Mouse (Mus musculus): ENCODE results near the gene Gcsh. TPM values are rescaled to one million over a fixed set of nuclear protein-coding genes. Genes with fewer than 3 reads are reported as not detected.
A peak's percentile ranks its signal among the peaks of the same experiment; 100 is the strongest.

Gcsh gene
- total and polyA plus RNA-seq, 3 experiments, result 9.3 to 50.3 (median 20.2) TPM

DNA sequence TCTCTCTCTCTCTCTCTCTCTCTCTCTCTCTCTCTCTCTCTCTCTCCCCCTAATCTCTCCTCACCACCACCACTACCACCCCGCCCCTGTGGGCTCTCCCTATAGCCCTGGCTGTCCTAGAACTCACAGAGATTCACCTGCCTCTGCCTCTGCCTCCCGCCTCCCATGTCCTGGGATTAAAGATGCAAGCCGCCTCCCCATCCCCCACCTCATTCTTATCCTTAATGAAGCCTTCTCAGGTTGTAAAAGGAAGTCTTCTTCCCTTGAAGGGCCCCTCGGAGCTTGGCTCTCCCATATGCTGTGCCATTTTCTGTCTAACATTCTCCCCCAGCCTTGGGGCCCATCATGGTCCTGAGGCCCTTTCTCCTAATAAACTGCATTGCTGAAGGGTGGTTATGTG lies 22.3 kb upstream of the Gcsh start:
- DNase-seq (ENCODE audit: low spot score), result no peak
- Histone ChIP-seq H3K4me3 (ENCODE audit: low read depth, low read length) (no peak overlapping the region), H3K27me3 (ENCODE audit: insufficient read depth, low read length) (no peaks in the 10 kb centered on the region; the same call in 1 of the 2 replicates)

GRCm38 (mm10) chr8:117011366-117011765 lies 18.0 kb upstream of the Gcsh start:
- H3K27me3 ChIP-seq (ENCODE audit: insufficient read depth, low read length), result no peaks in the 10 kb centered on the region; the same call in 1 of the 2 replicates
- H3K36me3 ChIP-seq (replicated peaks), result no peaks in the 10 kb centered on the region
- ATAC-seq (ENCODE audit: extremely low read depth, insufficient number of reproducible peaks, low FRiP score, poor library complexity, severe bottlenecking) (no peak), DNase-seq (ENCODE audit: low spot score) (no peak)
- TF ChIP-seq GATA2 (IDR thresholded peaks at IDR 0.05; ENCODE audit: borderline replicate concordance, low read depth, low read length) (no peak), TAL1 (conservative IDR thresholded peaks at IDR 0.05; ENCODE audit: low read depth, low read length) (no peak), GATA1 (IDR thresholded peaks at IDR 0.05; ENCODE audit: borderline replicate concordance, low read length) (no peak), POLR2AphosphoS5 (IDR thresholded peaks at IDR 0.05; ENCODE audit: insufficient replicate concordance, low read depth, low read length) (no peak), CTCF (IDR thresholded peaks at IDR 0.05; ENCODE audit: low read depth, low read length) (no peak)
- no peak overlapping the region for H3K4me3 ChIP-seq (ENCODE audit: low read depth, low read length)
- H3K9me3 ChIP-seq (replicated peaks), result 0 out of 2 replicates have a peak, but pooled peaks cover 4% of the 10 kb centered on the region
- H3K4me1 ChIP-seq (ENCODE audit: insufficient read depth, low read depth, low read length), result 0 out of 2 replicates have a peak, but pooled peaks cover 2% of the 10 kb centered on the region

More for the DNA sequence above, 22.3 kb upstream of the Gcsh start:
- 0 out of 2 replicates have a peak, but pooled peaks cover 5% of the 10 kb centered on the region for H3K9me3 ChIP-seq (replicated peaks)
- 0 out of 2 replicates have a peak, but pooled peaks cover 2% of the 10 kb centered on the region for H3K4me1 ChIP-seq (ENCODE audit: insufficient read depth, low read depth, low read length)
- no peak for TF ChIP-seq CTCF (IDR thresholded peaks at IDR 0.05; ENCODE audit: low read depth, low read length)
- TF ChIP-seq GATA1 (IDR thresholded peaks at IDR 0.05; ENCODE audit: borderline replicate concordance, low read length), result no peak
- no peak for TF ChIP-seq TAL1 (conservative IDR thresholded peaks at IDR 0.05; ENCODE audit: low read depth, low read length)
- TF ChIP-seq GATA2 (IDR thresholded peaks at IDR 0.05; ENCODE audit: borderline replicate concordance, low read depth, low read length), result no peak
- no peak for TF ChIP-seq POLR2AphosphoS5 (IDR thresholded peaks at IDR 0.05; ENCODE audit: insufficient replicate concordance, low read depth, low read length)
- H3K36me3 ChIP-seq (replicated peaks), result no peaks in the 10 kb centered on the region
- no peak for ATAC-seq (ENCODE audit: extremely low read depth, insufficient number of reproducible peaks, low FRiP score, poor library complexity, severe bottlenecking)

GRCm38 (mm10) chr8:116994016-116994716 lies 829 bp upstream of the Gcsh start:
- Histone ChIP-seq H3K4me1 (ENCODE audit: insufficient read depth, low read depth, low read length) (peaks cover 29% of the 10 kb centered on the region), H3K4me3 (ENCODE audit: low read depth, low read length) (peak overlapping the region; percentile 77; the same call in 1 of the 2 replicates), H3K36me3 (replicated peaks) (peaks cover 18% of the 10 kb centered on the region), H3K9me3 (replicated peaks) (no peaks in the 10 kb centered on the region), H3K27me3 (ENCODE audit: insufficient read depth, low read length) (peaks cover 8% of the 10 kb centered on the region)
- TF ChIP-seq GATA2 (IDR thresholded peaks at IDR 0.05; ENCODE audit: borderline replicate concordance, low read depth, low read length), result no peak
- TF ChIP-seq GATA1 (IDR thresholded peaks at IDR 0.05; ENCODE audit: borderline replicate concordance, low read length), result no peak
- TF ChIP-seq CTCF (IDR thresholded peaks at IDR 0.05; ENCODE audit: low read depth, low read length), result no peak
- no peak for TF ChIP-seq POLR2AphosphoS5 (IDR thresholded peaks at IDR 0.05; ENCODE audit: insufficient replicate concordance, low read depth, low read length)
- TF ChIP-seq TAL1 (conservative IDR thresholded peaks at IDR 0.05; ENCODE audit: low read depth, low read length), result no peak
- DNase-seq (ENCODE audit: low spot score) (no peak), ATAC-seq (ENCODE audit: extremely low read depth, insufficient number of reproducible peaks, low FRiP score, poor library complexity, severe bottlenecking) (no peak)

DNA sequence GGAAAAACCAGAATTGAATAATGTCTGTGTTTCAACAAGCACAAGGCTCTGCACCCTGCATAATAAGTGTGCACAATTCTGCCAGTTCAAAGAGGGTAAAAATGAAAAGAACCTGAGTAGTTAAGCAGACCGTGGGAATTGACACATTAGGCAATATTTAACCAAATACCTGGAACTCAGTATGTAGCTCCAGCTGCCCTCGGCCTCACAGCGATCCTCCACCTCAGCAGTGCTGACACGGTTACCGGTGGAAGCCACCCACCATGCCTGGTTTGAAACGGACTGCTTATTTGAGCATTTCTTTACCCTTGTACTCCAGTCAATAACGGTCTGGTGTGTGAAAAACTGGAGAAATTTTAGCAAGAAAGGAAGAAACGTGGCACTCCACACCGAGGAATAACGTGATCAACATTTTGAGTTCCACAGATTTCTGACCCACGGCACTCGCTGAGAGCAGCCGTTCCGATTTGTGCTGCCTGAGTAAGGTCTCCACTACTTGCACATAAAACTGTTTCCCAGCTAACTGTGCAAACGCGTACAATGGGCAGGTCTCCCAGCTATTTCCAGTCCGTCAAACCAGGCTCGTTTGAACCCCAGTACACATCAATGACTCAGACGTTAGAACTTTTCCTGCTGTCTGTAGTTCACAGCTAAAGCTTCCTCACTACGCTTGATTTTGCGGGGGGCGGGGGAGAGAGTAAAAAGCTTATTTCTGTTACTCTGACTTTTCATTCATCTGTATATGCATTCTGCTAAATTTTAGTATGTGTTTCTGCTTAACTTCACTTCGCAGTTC lies 963 bp downstream of the Gcsh start:
- H3K4me3 ChIP-seq (ENCODE audit: low read depth, low read length), result peak overlapping the region; percentile 77
- peaks cover 29% of the 10 kb centered on the region for H3K4me1 ChIP-seq (ENCODE audit: insufficient read depth, low read depth, low read length)
- no peaks in the 10 kb centered on the region for H3K9me3 ChIP-seq (replicated peaks)
- ATAC-seq (ENCODE audit: extremely low read depth, insufficient number of reproducible peaks, low FRiP score, poor library complexity, severe bottlenecking) (no peak), DNase-seq (ENCODE audit: low spot score) (no peak)
- peaks cover 35% of the 10 kb centered on the region for H3K36me3 ChIP-seq (replicated peaks)
- peaks cover 5% of the 10 kb centered on the region; the same call in 1 of the 2 replicates for H3K27me3 ChIP-seq (ENCODE audit: insufficient read depth, low read length)
- TF ChIP-seq CTCF (IDR thresholded peaks at IDR 0.05; ENCODE audit: low read depth, low read length) (no peak), GATA1 (IDR thresholded peaks at IDR 0.05; ENCODE audit: borderline replicate concordance, low read length) (no peak), GATA2 (IDR thresholded peaks at IDR 0.05; ENCODE audit: borderline replicate concordance, low read depth, low read length) (no peak), POLR2AphosphoS5 (IDR thresholded peaks at IDR 0.05; ENCODE audit: insufficient replicate concordance, low read depth, low read length) (no peak), TAL1 (conservative IDR thresholded peaks at IDR 0.05; ENCODE audit: low read depth, low read length) (no peak)

- no peak for TF ChIP-seq GATA2 (IDR thresholded peaks at IDR 0.05; ENCODE audit: borderline replicate concordance, low read depth, low read length)
- no peak for TF ChIP-seq POLR2AphosphoS5 (IDR thresholded peaks at IDR 0.05; ENCODE audit: insufficient replicate concordance, low read depth, low read length)
- TF ChIP-seq TAL1 (conservative IDR thresholded peaks at IDR 0.05; ENCODE audit: low read depth, low read length), result no peak
- no peak for TF ChIP-seq CTCF (IDR thresholded peaks at IDR 0.05; ENCODE audit: low read depth, low read length)
- no peak for TF ChIP-seq GATA1 (IDR thresholded peaks at IDR 0.05; ENCODE audit: borderline replicate concordance, low read length)
- H3K36me3 ChIP-seq (replicated peaks), result peaks cover 46% of the 10 kb centered on the region
- 0 out of 2 replicates have a peak, but pooled peaks cover 5% of the 10 kb centered on the region for H3K27me3 ChIP-seq (ENCODE audit: insufficient read depth, low read length)
- H3K9me3 ChIP-seq (replicated peaks), result no peaks in the 10 kb centered on the region
- DNase-seq (ENCODE audit: low spot score) (no peak), ATAC-seq (ENCODE audit: extremely low read depth, insufficient number of reproducible peaks, low FRiP score, poor library complexity, severe bottlenecking) (no peak)
- no peak overlapping the region for H3K4me3 ChIP-seq (ENCODE audit: low read depth, low read length)
- peaks cover 29% of the 10 kb centered on the region for H3K4me1 ChIP-seq (ENCODE audit: insufficient read depth, low read depth, low read length)
These were observed 2.1 kb downstream of the Gcsh start for GRCm38 (mm10) chr8:116991241-116991640.

DNA sequence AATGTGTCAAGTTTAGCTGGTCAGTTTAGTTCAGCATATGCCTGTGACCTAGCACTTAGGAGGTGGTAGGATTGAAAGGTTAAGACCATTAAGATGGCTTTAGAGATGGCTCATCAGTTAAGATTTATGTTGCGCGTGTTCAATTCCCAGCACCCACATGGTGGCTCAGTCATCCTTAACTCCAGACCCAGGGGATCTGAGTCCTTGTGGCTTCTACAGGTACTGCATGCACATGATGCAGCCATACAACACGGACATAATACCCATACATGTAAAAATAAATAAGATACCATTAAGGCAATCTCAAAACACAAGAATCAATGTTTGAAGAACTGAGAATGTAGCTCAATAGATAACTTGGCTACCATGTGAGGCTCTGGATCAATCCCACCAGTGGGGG lies 3.5 kb downstream of the Gcsh start:
- no peak for ATAC-seq (ENCODE audit: extremely low read depth, insufficient number of reproducible peaks, low FRiP score, poor library complexity, severe bottlenecking)
- Histone ChIP-seq H3K9me3 (replicated peaks) (no peaks in the 10 kb centered on the region), H3K36me3 (replicated peaks) (peaks cover 60% of the 10 kb centered on the region), H3K4me1 (ENCODE audit: insufficient read depth, low read depth, low read length) (peaks cover 29% of the 10 kb centered on the region), H3K4me3 (ENCODE audit: low read depth, low read length) (no peak overlapping the region), H3K27me3 (ENCODE audit: insufficient read depth, low read length) (0 out of 2 replicates have a peak, but pooled peaks cover 3% of the 10 kb centered on the region)
- TF ChIP-seq GATA2 (IDR thresholded peaks at IDR 0.05; ENCODE audit: borderline replicate concordance, low read depth, low read length), result no peak
- TF ChIP-seq GATA1 (IDR thresholded peaks at IDR 0.05; ENCODE audit: borderline replicate concordance, low read length), result no peak
- TF ChIP-seq POLR2AphosphoS5 (IDR thresholded peaks at IDR 0.05; ENCODE audit: insufficient replicate concordance, low read depth, low read length), result no peak
- no peak for TF ChIP-seq CTCF (IDR thresholded peaks at IDR 0.05; ENCODE audit: low read depth, low read length)
- TF ChIP-seq TAL1 (conservative IDR thresholded peaks at IDR 0.05; ENCODE audit: low read depth, low read length), result no peak
- no peak for DNase-seq (ENCODE audit: low spot score)
